Mouse (Mus musculus): ENCODE results near the gene Epn3. TPM values are rescaled to one million over a fixed set of nuclear protein-coding genes. Genes with fewer than 3 reads are reported as not detected.

Gene Epn3
- polyA plus RNA-seq, 1 experiment from 2014 or later = 53.4 TPM

- Histone ChIP-seq H3K27ac (replicated peaks) (no peak overlapping the region), H3K4me3 (ENCODE audit: low read depth, low read length) (no peak overlapping the region), H3K36me3 (ENCODE audit: control insufficient read depth, insufficient read depth, low read length) (no peaks in the 10 kb centered on the region), H3K4me1 (replicated peaks; ENCODE audit: control insufficient read depth, insufficient read depth) (no peaks in the 10 kb centered on the region), H3K9me3 (ENCODE audit: control insufficient read depth, low read length) (no peaks in the 10 kb centered on the region), H3K27me3 (ENCODE audit: control insufficient read depth, insufficient read depth, low read length) (no peaks in the 10 kb centered on the region), H3K4me2 (replicated peaks; ENCODE audit: low read depth) (no peak overlapping the region), H3K9ac (ENCODE audit: low read length) (no peak overlapping the region)
- 72% methylated on average over 5 of the region's 5 CpGs for WGBS
- TF ChIP-seq CTCF (IDR thresholded peaks at IDR 0.05; ENCODE audit: low read depth) = no peak
- no peak for TF ChIP-seq EP300 (optimal IDR thresholded peaks at IDR 0.05)
- DNase-seq (ENCODE audit: low spot score) (no peak), ATAC-seq (ENCODE audit: low FRiP score, low TSS enrichment) (no peak)
Measured at GRCm38 (mm10) chr11:94485223-94485622, 14.6 kb downstream of the Epn3 start.

GRCm38 (mm10) chr11:94484636-94485035 lies 15.1 kb downstream of the Epn3 start:
- no peak for ATAC-seq (ENCODE audit: low FRiP score, low TSS enrichment)
- 86% methylated on average over 9 of the region's 9 CpGs for WGBS
- no peaks in the 10 kb centered on the region for H3K9me3 ChIP-seq (ENCODE audit: control insufficient read depth, low read length)
- no peak overlapping the region for H3K4me2 ChIP-seq (replicated peaks; ENCODE audit: low read depth)
- H3K4me1 ChIP-seq (replicated peaks; ENCODE audit: control insufficient read depth, insufficient read depth) = no peaks in the 10 kb centered on the region
- no peak overlapping the region for H3K27ac ChIP-seq (replicated peaks)
- H3K4me3 ChIP-seq (ENCODE audit: low read depth, low read length) = no peak overlapping the region
- H3K9ac ChIP-seq (ENCODE audit: low read length) = no peak overlapping the region
- H3K27me3 ChIP-seq (ENCODE audit: control insufficient read depth, insufficient read depth, low read length) = no peaks in the 10 kb centered on the region
- no peak for DNase-seq (ENCODE audit: low spot score)
- no peaks in the 10 kb centered on the region for H3K36me3 ChIP-seq (ENCODE audit: control insufficient read depth, insufficient read depth, low read length)
- no peak for TF ChIP-seq EP300 (optimal IDR thresholded peaks at IDR 0.05)
- TF ChIP-seq CTCF (IDR thresholded peaks at IDR 0.05; ENCODE audit: low read depth) = no peak

- TF ChIP-seq CTCF (IDR thresholded peaks at IDR 0.05; ENCODE audit: low read depth) (no peak), EP300 (optimal IDR thresholded peaks at IDR 0.05) (no peak)
- no peak for ATAC-seq (ENCODE audit: low FRiP score, low TSS enrichment)
- Histone ChIP-seq H3K27ac (replicated peaks) (no peak overlapping the region), H3K36me3 (ENCODE audit: control insufficient read depth, insufficient read depth, low read length) (no peaks in the 10 kb centered on the region), H3K4me1 (replicated peaks; ENCODE audit: control insufficient read depth, insufficient read depth) (no peaks in the 10 kb centered on the region), H3K4me3 (ENCODE audit: low read depth, low read length) (no peak overlapping the region), H3K9me3 (ENCODE audit: control insufficient read depth, low read length) (no peaks in the 10 kb centered on the region), H3K27me3 (ENCODE audit: control insufficient read depth, insufficient read depth, low read length) (no peaks in the 10 kb centered on the region), H3K4me2 (replicated peaks; ENCODE audit: low read depth) (no peak overlapping the region), H3K9ac (ENCODE audit: low read length) (no peak overlapping the region)
- 81% methylated on average over 14 of the region's 14 CpGs for WGBS
- DNase-seq (ENCODE audit: low spot score) = no peak
Measured at GRCm38 (mm10) chr11:94483921-94484320, 15.9 kb downstream of the Epn3 start.

- DNase-seq (ENCODE audit: low spot score) (no peak), ATAC-seq (ENCODE audit: low FRiP score, low TSS enrichment) (no peak)
- Histone ChIP-seq H3K4me1 (replicated peaks; ENCODE audit: control insufficient read depth, insufficient read depth) (no peaks in the 10 kb centered on the region), H3K27ac (replicated peaks) (no peak overlapping the region), H3K4me3 (ENCODE audit: low read depth, low read length) (no peak overlapping the region), H3K36me3 (ENCODE audit: control insufficient read depth, insufficient read depth, low read length) (no peaks in the 10 kb centered on the region), H3K9ac (ENCODE audit: low read length) (no peak overlapping the region), H3K4me2 (replicated peaks; ENCODE audit: low read depth) (no peak overlapping the region), H3K27me3 (ENCODE audit: control insufficient read depth, insufficient read depth, low read length) (no peaks in the 10 kb centered on the region), H3K9me3 (ENCODE audit: control insufficient read depth, low read length) (no peaks in the 10 kb centered on the region)
- no peak for TF ChIP-seq EP300 (optimal IDR thresholded peaks at IDR 0.05)
- 0 out of 2 replicates have a peak, but pooled peaks have one; percentile 6 for TF ChIP-seq CTCF (IDR thresholded peaks at IDR 0.05; ENCODE audit: low read depth)
- 64% methylated on average over 11 of the region's 11 CpGs for WGBS
Measured at GRCm38 (mm10) chr11:94483436-94483835, 16.3 kb downstream of the Epn3 start.

GRCm38 (mm10) chr11:94482738-94483137 lies 17.0 kb downstream of the Epn3 start:
- H3K4me1 ChIP-seq (replicated peaks; ENCODE audit: control insufficient read depth, insufficient read depth) = no peaks in the 10 kb centered on the region
- H3K4me3 ChIP-seq (ENCODE audit: low read depth, low read length) = no peak overlapping the region
- no peaks in the 10 kb centered on the region for H3K9me3 ChIP-seq (ENCODE audit: control insufficient read depth, low read length)
- no peak overlapping the region for H3K27ac ChIP-seq (replicated peaks)
- DNase-seq (ENCODE audit: low spot score) (no peak), ATAC-seq (ENCODE audit: low FRiP score, low TSS enrichment) (no peak)
- 94% methylated on average over 11 of the region's 11 CpGs for WGBS
- no peaks in the 10 kb centered on the region for H3K36me3 ChIP-seq (ENCODE audit: control insufficient read depth, insufficient read depth, low read length)
- no peak overlapping the region for H3K4me2 ChIP-seq (replicated peaks; ENCODE audit: low read depth)
- no peaks in the 10 kb centered on the region for H3K27me3 ChIP-seq (ENCODE audit: control insufficient read depth, insufficient read depth, low read length)
- TF ChIP-seq CTCF (IDR thresholded peaks at IDR 0.05; ENCODE audit: low read depth) (no peak), EP300 (optimal IDR thresholded peaks at IDR 0.05) (no peak)
- H3K9ac ChIP-seq (ENCODE audit: low read length) = no peak overlapping the region

GRCm38 (mm10) chr11:94481963-94482362 lies 17.8 kb downstream of the Epn3 start:
- Histone ChIP-seq H3K27ac (replicated peaks) (no peak overlapping the region), H3K27me3 (ENCODE audit: control insufficient read depth, insufficient read depth, low read length) (no peaks in the 10 kb centered on the region), H3K4me1 (replicated peaks; ENCODE audit: control insufficient read depth, insufficient read depth) (no peaks in the 10 kb centered on the region), H3K36me3 (ENCODE audit: control insufficient read depth, insufficient read depth, low read length) (no peaks in the 10 kb centered on the region), H3K9ac (ENCODE audit: low read length) (no peak overlapping the region), H3K4me3 (ENCODE audit: low read depth, low read length) (no peak overlapping the region), H3K4me2 (replicated peaks; ENCODE audit: low read depth) (no peak overlapping the region), H3K9me3 (ENCODE audit: control insufficient read depth, low read length) (no peaks in the 10 kb centered on the region)
- 96% methylated on average over 7 of the region's 7 CpGs for WGBS
- DNase-seq (ENCODE audit: low spot score) (no peak), ATAC-seq (ENCODE audit: low FRiP score, low TSS enrichment) (no peak)
- no peak for TF ChIP-seq CTCF (IDR thresholded peaks at IDR 0.05; ENCODE audit: low read depth)
- no peak for TF ChIP-seq EP300 (optimal IDR thresholded peaks at IDR 0.05)

Data from stomach, postnatal 0 days (tissue).